Mouse (Mus musculus): ENCODE results near the gene Gm45717. TPM values are rescaled to one million over a fixed set of nuclear protein-coding genes. Genes with fewer than 3 reads are reported as not detected.
"Not testable (repeated sequence)": the region's sequence is repeated elsewhere in the genome, so short reads cannot be mapped to it uniquely, and the experiment has no call there.

Gm45717 gene
- total and polyA plus RNA-seq, 3 experiments, result not detected

DNA sequence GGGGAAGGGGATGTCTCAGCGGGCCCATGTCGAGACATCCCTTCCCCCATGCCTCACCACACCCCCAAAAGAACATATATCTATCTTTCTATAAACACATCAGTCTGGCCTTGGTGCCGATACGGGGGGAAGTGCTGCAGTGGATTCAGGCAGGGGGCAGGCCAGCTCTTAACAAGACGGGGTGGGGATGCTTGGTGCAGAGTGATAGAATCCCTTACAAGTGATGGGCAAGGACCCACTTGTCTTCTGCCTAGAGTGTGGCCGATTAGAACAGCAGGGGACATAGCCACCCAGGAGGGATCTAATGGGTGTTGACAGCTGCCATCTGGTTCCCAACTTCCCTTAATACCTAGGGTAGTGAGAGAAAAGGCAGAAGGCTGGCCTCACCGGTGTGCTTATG is 15.2 kb upstream of the Gm45717 start:
- Histone ChIP-seq H3K4me1 (ENCODE audit: insufficient read depth, low read depth, low read length) (peaks cover 3% of the 10 kb centered on the region), H3K9me3 (replicated peaks) (no peaks in the 10 kb centered on the region), H3K36me3 (replicated peaks) (no peaks in the 10 kb centered on the region), H3K27me3 (ENCODE audit: insufficient read depth, low read length) (peaks cover 38% of the 10 kb centered on the region), H3K4me3 (ENCODE audit: low read depth, low read length) (no peak overlapping the region)
- TF ChIP-seq CTCF (IDR thresholded peaks at IDR 0.05; ENCODE audit: low read depth, low read length) (no peak), GATA1 (IDR thresholded peaks at IDR 0.05; ENCODE audit: borderline replicate concordance, low read length) (no peak), GATA2 (IDR thresholded peaks at IDR 0.05; ENCODE audit: borderline replicate concordance, low read depth, low read length) (no peak), TAL1 (conservative IDR thresholded peaks at IDR 0.05; ENCODE audit: low read depth, low read length) (no peak), POLR2AphosphoS5 (IDR thresholded peaks at IDR 0.05; ENCODE audit: insufficient replicate concordance, low read depth, low read length) (no peak)
- DNase-seq (ENCODE audit: low spot score) (no peak), ATAC-seq (ENCODE audit: extremely low read depth, insufficient number of reproducible peaks, low FRiP score, poor library complexity, severe bottlenecking) (no peak)

GRCm38 (mm10) chr7:140968710-140969109 is 13.0 kb upstream of the Gm45717 start:
- DNase-seq (ENCODE audit: low spot score); H3K36me3 ChIP-seq (replicated peaks); ATAC-seq (ENCODE audit: extremely low read depth, insufficient number of reproducible peaks, low FRiP score, poor library complexity, severe bottlenecking); H3K9me3 ChIP-seq (replicated peaks); H3K4me1 ChIP-seq (ENCODE audit: insufficient read depth, low read depth, low read length); H3K4me3 ChIP-seq (ENCODE audit: low read depth, low read length): not testable (repeated sequence)
- H3K27me3 ChIP-seq (ENCODE audit: insufficient read depth, low read length), result peaks cover 37% of the 10 kb centered on the region

GRCm38 (mm10) chr7:140967862-140968591 is 12.3 kb upstream of the Gm45717 start:
- Histone ChIP-seq H3K4me1 (ENCODE audit: insufficient read depth, low read depth, low read length) (peaks cover 3% of the 10 kb centered on the region; the same call in 1 of the 2 replicates), H3K4me3 (ENCODE audit: low read depth, low read length) (no peak overlapping the region), H3K9me3 (replicated peaks) (no peaks in the 10 kb centered on the region), H3K36me3 (replicated peaks) (no peaks in the 10 kb centered on the region), H3K27me3 (ENCODE audit: insufficient read depth, low read length) (peaks cover 40% of the 10 kb centered on the region)
- DNase-seq (ENCODE audit: low spot score) (no peak), ATAC-seq (ENCODE audit: extremely low read depth, insufficient number of reproducible peaks, low FRiP score, poor library complexity, severe bottlenecking) (no peak)
- no peak for TF ChIP-seq TAL1 (conservative IDR thresholded peaks at IDR 0.05; ENCODE audit: low read depth, low read length)
- no peak for TF ChIP-seq CTCF (IDR thresholded peaks at IDR 0.05; ENCODE audit: low read depth, low read length)
- TF ChIP-seq GATA1 (IDR thresholded peaks at IDR 0.05; ENCODE audit: borderline replicate concordance, low read length), result no peak

DNA sequence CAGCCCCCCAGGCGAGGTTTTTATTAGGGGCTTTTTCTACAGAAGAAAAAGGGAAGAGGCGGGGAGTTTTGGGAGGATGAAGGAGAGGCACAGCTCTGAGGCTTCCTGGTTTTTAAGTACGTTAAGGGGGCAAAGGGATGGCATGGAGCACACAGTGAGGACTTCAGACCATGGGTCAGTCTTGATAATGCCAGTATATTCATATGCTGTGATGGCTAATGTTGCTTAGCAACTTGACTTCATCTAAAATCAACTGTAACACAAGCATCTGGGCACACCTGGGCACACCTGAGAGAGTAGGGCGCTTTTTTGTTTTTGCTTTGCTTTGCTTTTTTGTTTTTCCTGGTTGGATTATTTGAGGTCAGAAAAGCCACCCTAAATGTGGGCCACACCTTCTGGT is 11.2 kb upstream of the Gm45717 start, which contains the start of gene Ifitm1:
Gene Ifitm1, plus strand, starts transcription at position 301 of the 400 bp plus-strand sequence.
- DNase-seq (ENCODE audit: low spot score) (no peak), ATAC-seq (ENCODE audit: extremely low read depth, insufficient number of reproducible peaks, low FRiP score, poor library complexity, severe bottlenecking) (no peak)
- Histone ChIP-seq H3K4me1 (ENCODE audit: insufficient read depth, low read depth, low read length) (peaks cover 3% of the 10 kb centered on the region; the same call in 1 of the 2 replicates), H3K27me3 (ENCODE audit: insufficient read depth, low read length) (peaks cover 44% of the 10 kb centered on the region), H3K36me3 (replicated peaks) (no peaks in the 10 kb centered on the region), H3K9me3 (replicated peaks) (no peaks in the 10 kb centered on the region), H3K4me3 (ENCODE audit: low read depth, low read length) (no peak within 1 kb of the TSS)
- no peak for TF ChIP-seq GATA2 (IDR thresholded peaks at IDR 0.05; ENCODE audit: borderline replicate concordance, low read depth, low read length)
- no peak for TF ChIP-seq GATA1 (IDR thresholded peaks at IDR 0.05; ENCODE audit: borderline replicate concordance, low read length)
- no peak for TF ChIP-seq POLR2AphosphoS5 (IDR thresholded peaks at IDR 0.05; ENCODE audit: insufficient replicate concordance, low read depth, low read length)
- TF ChIP-seq TAL1 (conservative IDR thresholded peaks at IDR 0.05; ENCODE audit: low read depth, low read length), result no peak
- TF ChIP-seq CTCF (IDR thresholded peaks at IDR 0.05; ENCODE audit: low read depth, low read length), result no peak

GRCm38 (mm10) chr7:140962733-140963132 is 7.0 kb upstream of the Gm45717 start:
- Histone ChIP-seq H3K36me3 (replicated peaks) (no peaks in the 10 kb centered on the region), H3K4me1 (ENCODE audit: insufficient read depth, low read depth, low read length) (peaks cover 8% of the 10 kb centered on the region), H3K9me3 (replicated peaks) (no peaks in the 10 kb centered on the region), H3K27me3 (ENCODE audit: insufficient read depth, low read length) (peaks cover 32% of the 10 kb centered on the region), H3K4me3 (ENCODE audit: low read depth, low read length) (no peak overlapping the region)
- no peak for DNase-seq (ENCODE audit: low spot score)
- TF ChIP-seq GATA1 (IDR thresholded peaks at IDR 0.05; ENCODE audit: borderline replicate concordance, low read length) (no peak), CTCF (IDR thresholded peaks at IDR 0.05; ENCODE audit: low read depth, low read length) (no peak)
- no peak for ATAC-seq (ENCODE audit: extremely low read depth, insufficient number of reproducible peaks, low FRiP score, poor library complexity, severe bottlenecking)

DNA sequence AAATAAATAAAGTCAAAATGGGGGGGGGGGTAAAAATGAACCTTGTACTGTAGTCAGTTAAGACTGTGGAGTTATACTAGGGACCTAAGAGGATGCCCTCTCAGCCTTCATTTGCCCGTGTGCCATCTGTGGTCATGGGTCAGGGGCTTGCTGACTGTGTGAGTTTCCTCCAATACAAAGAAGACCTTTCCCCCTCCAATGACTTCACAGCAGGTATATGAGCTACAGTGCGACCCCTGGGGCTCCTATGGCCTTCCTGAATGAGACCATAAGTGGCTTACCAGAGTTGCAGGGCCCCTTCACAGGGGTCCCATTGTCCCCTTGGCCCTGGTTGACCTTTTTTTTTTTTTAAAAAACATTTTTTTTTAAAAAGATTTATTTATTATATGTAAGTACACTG is 5.7 kb upstream of the Gm45717 start:
- H3K9me3 ChIP-seq (replicated peaks), result no peaks in the 10 kb centered on the region
- no peak for ATAC-seq (ENCODE audit: extremely low read depth, insufficient number of reproducible peaks, low FRiP score, poor library complexity, severe bottlenecking)

DNA sequence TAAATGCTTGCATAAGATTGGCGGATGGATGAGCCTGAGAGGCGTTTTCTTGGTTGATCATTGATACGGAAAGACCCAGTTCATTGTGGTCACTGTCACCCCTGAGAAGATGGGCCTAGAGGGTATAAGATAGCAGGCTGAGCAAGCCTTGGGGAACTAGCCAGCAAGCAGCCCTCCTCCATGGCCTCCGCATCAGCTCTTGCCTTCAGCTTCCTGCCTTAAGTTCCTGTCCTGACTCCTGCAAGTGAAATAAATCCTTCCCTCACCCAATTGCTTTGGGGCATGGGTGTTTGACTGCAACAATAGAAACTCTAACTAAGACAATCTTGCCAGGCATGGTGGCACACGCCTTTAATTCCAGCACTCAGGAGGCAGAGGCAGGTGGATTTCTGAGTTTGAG is 4.3 kb upstream of the Gm45717 start:
- Histone ChIP-seq H3K36me3 (replicated peaks) (no peaks in the 10 kb centered on the region), H3K9me3 (replicated peaks) (no peaks in the 10 kb centered on the region), H3K4me3 (ENCODE audit: low read depth, low read length) (no peak overlapping the region), H3K4me1 (ENCODE audit: insufficient read depth, low read depth, low read length) (peaks cover 26% of the 10 kb centered on the region), H3K27me3 (ENCODE audit: insufficient read depth, low read length) (peaks cover 22% of the 10 kb centered on the region)
- no peak for TF ChIP-seq POLR2AphosphoS5 (IDR thresholded peaks at IDR 0.05; ENCODE audit: insufficient replicate concordance, low read depth, low read length)
- TF ChIP-seq CTCF (IDR thresholded peaks at IDR 0.05; ENCODE audit: low read depth, low read length), result no peak
- no peak for TF ChIP-seq GATA2 (IDR thresholded peaks at IDR 0.05; ENCODE audit: borderline replicate concordance, low read depth, low read length)
- no peak for TF ChIP-seq TAL1 (conservative IDR thresholded peaks at IDR 0.05; ENCODE audit: low read depth, low read length)
- TF ChIP-seq GATA1 (IDR thresholded peaks at IDR 0.05; ENCODE audit: borderline replicate concordance, low read length), result no peak
- DNase-seq (ENCODE audit: low spot score) (no peak), ATAC-seq (ENCODE audit: extremely low read depth, insufficient number of reproducible peaks, low FRiP score, poor library complexity, severe bottlenecking) (no peak)

More for the DNA sequence above, 5.7 kb upstream of the Gm45717 start:
- no peak for DNase-seq (ENCODE audit: low spot score)
- Histone ChIP-seq H3K36me3 (replicated peaks) (no peaks in the 10 kb centered on the region), H3K27me3 (ENCODE audit: insufficient read depth, low read length) (peaks cover 25% of the 10 kb centered on the region), H3K4me3 (ENCODE audit: low read depth, low read length) (no peak overlapping the region), H3K4me1 (ENCODE audit: insufficient read depth, low read depth, low read length) (peaks cover 13% of the 10 kb centered on the region)
- TF ChIP-seq TAL1 (conservative IDR thresholded peaks at IDR 0.05; ENCODE audit: low read depth, low read length) (no peak), GATA1 (IDR thresholded peaks at IDR 0.05; ENCODE audit: borderline replicate concordance, low read length) (no peak), GATA2 (IDR thresholded peaks at IDR 0.05; ENCODE audit: borderline replicate concordance, low read depth, low read length) (no peak), POLR2AphosphoS5 (IDR thresholded peaks at IDR 0.05; ENCODE audit: insufficient replicate concordance, low read depth, low read length) (no peak), CTCF (IDR thresholded peaks at IDR 0.05; ENCODE audit: low read depth, low read length) (no peak)
